Mouse (Mus musculus) left cerebral cortex, postnatal 10 days (tissue): ENCODE measurements around the gene Nos1. TPM values are rescaled to one million over a fixed set of nuclear protein-coding genes. Genes with fewer than 3 reads are reported as not detected.

Experiments
- total RNA-seq, 2 experiments: library from RNA; stranded (reverse); gene quantifications; 2 replicates each; pipeline ENCODE4 v1.2.3; 2021

Nos1 gene
- total RNA-seq, 2 experiments from 2014 or later: 24.0 to 24.3 TPM

Other genes with a start within 250 kb of the Nos1 start
- 100 to 1,000 TPM; 124 to 130 TPM for gene Fbxo21, start 195.7 kb downstream of the Nos1 start, total RNA-seq
- gene Tesc, start 246.7 kb downstream of the Nos1 start, total RNA-seq: 10 to 100 TPM; 21.5 to 27.3 TPM